ENCODE assay signal across 22 mouse cellular contexts in genomic region chr7:128727701-128728100, GRCm38 (mm10). TPM values are rescaled to one million over a fixed set of nuclear protein-coding genes. Genes with fewer than 3 reads are reported as not detected.
DNase-seq lines count a peak whose midpoint lies in the region; ATAC-seq and TF ChIP-seq lines count a peak whose summit lies in the region.
"Had no signal": no experiment of that assay in that cellular context is flagged by ENCODE, and none has a peak within 500 bp of the region (broad histone marks: within the 10 kb centered on the region; RNA-seq: fewer than 3 reads in every experiment).

No protein-coding gene starts in this region.

- peaks cover 8% of the 10 kb centered on the region for H3K4me1 ChIP-seq in forebrain, embryonic 11.5 days (replicated peaks; ENCODE audit: control insufficient read depth, insufficient read depth, low read length)
- H3K4me1 ChIP-seq in forebrain, embryonic 13.5 days, result peaks cover 27% of the 10 kb centered on the region
- peaks cover 11% of the 10 kb centered on the region; the same call in 1 of the 2 replicates for H3K4me1 ChIP-seq in intestine, embryonic 14.5 days (replicated peaks; ENCODE audit: control insufficient read depth, insufficient read depth, low read length)
- peaks cover 19% of the 10 kb centered on the region for H3K4me1 ChIP-seq in intestine, embryonic 16.5 days (ENCODE audit: control insufficient read depth, insufficient read depth, low read length)
- peaks cover 10 to 17% of the 10 kb centered on the region in 2 experiments; a peak in 3 of 4 replicates for H3K4me1 ChIP-seq in ES-E14 (ENCODE audit: control insufficient read depth in 2 of 2, insufficient read depth in 2 of 2, low read length in 2 of 2, poor library complexity in 1 of 2)
- peaks cover 26% of the 10 kb centered on the region for H3K4me1 ChIP-seq in midbrain, embryonic 13.5 days (replicated peaks)

- H3K9me3 ChIP-seq in forebrain, embryonic 11.5 days (ENCODE audit: control insufficient read depth, low read length), result no peaks in the 10 kb centered on the region
- H3K9me3 ChIP-seq in forebrain, embryonic 13.5 days (replicated peaks), result no peaks in the 10 kb centered on the region
- H3K9me3 ChIP-seq in intestine, embryonic 14.5 days (ENCODE audit: control insufficient read depth, low read length), result no peaks in the 10 kb centered on the region
- H3K9me3 ChIP-seq in intestine, embryonic 16.5 days (ENCODE audit: control insufficient read depth, low read length), result no peaks in the 10 kb centered on the region
- no peaks in the 10 kb centered on the region for H3K9me3 ChIP-seq in ES-E14 (ENCODE audit: control insufficient read depth, insufficient read depth, low read depth, low read length)
- no peaks in the 10 kb centered on the region for H3K9me3 ChIP-seq in midbrain, embryonic 13.5 days
- H3K9me3 ChIP-seq: embryonic facial prominence, embryonic 13.5 days; embryonic facial prominence, embryonic 15.5 days; forebrain, embryonic 10.5 days had no signal

- no peak overlapping the region for H3K9ac ChIP-seq in forebrain, embryonic 11.5 days (ENCODE audit: low read length)
- H3K9ac ChIP-seq in forebrain, embryonic 13.5 days, result no peak overlapping the region
- H3K9ac ChIP-seq in intestine, embryonic 14.5 days (ENCODE audit: low read length), result no peak overlapping the region
- H3K9ac ChIP-seq in intestine, embryonic 16.5 days (ENCODE audit: low read depth, low read length), result no peak overlapping the region
- no peak overlapping the region for H3K9ac ChIP-seq in ES-E14 (ENCODE audit: insufficient read depth, low read depth, low read length, poor library complexity, severe bottlenecking)
- no peak overlapping the region for H3K9ac ChIP-seq in midbrain, embryonic 13.5 days (replicated peaks)
- H3K9ac ChIP-seq: embryonic facial prominence, embryonic 13.5 days; embryonic facial prominence, embryonic 15.5 days had no signal

- H3K27ac ChIP-seq in forebrain, embryonic 11.5 days (ENCODE audit: low read depth, low read length), result no peak overlapping the region
- H3K27ac ChIP-seq in forebrain, embryonic 13.5 days, result no peak overlapping the region
- H3K27ac ChIP-seq in intestine, embryonic 14.5 days (ENCODE audit: low read depth), result no peak overlapping the region
- no peak overlapping the region for H3K27ac ChIP-seq in intestine, embryonic 16.5 days (ENCODE audit: low read length)
- H3K27ac ChIP-seq in ES-E14 (ENCODE audit: insufficient read depth, low read depth, low read length, poor library complexity, severe bottlenecking), result peak overlapping the region; percentile 75; the same call in 1 of the 2 replicates
- H3K27ac ChIP-seq in midbrain, embryonic 13.5 days, result no peak overlapping the region
- H3K27ac ChIP-seq: embryonic facial prominence, embryonic 13.5 days; embryonic facial prominence, embryonic 15.5 days; forebrain, embryonic 10.5 days had no signal

- no peak for DNase-seq in forebrain, embryonic 11.5 days (ENCODE audit: low spot score)
- DNase-seq in intestine, embryonic 14.5 days (ENCODE audit: low spot score), result no peak
- no peak for DNase-seq in ES-E14 (ENCODE audit: low read depth, low spot score)
- peak; percentile 57 for DNase-seq in ZHBTc4 (ENCODE audit: low read depth, low spot score)
- DNase-seq in kidney, postnatal 4 days, result no peak
- DNase-seq: adrenal gland, adult 2 months; adrenal gland, postnatal 10 days; adrenal gland, postnatal 25 days; cerebellum, adult 11 months; cerebellum, adult 18-20 months; cerebellum, adult 8-10 months; cerebellum, adult 9-11 months; cerebellum, postnatal 36 days had no signal

- no peak overlapping the region for H3K4me3 ChIP-seq in forebrain, embryonic 11.5 days (ENCODE audit: low read depth, low read length)
- no peak overlapping the region for H3K4me3 ChIP-seq in forebrain, embryonic 13.5 days
- no peak overlapping the region for H3K4me3 ChIP-seq in intestine, embryonic 14.5 days (ENCODE audit: low read depth, low read length)
- H3K4me3 ChIP-seq in intestine, embryonic 16.5 days (ENCODE audit: low read length), result no peak overlapping the region
- H3K4me3 ChIP-seq in ES-E14 (ENCODE audit: insufficient read depth in 1 of 2, low read depth in 1 of 2, low read length in 2 of 2, poor library complexity in 1 of 2, severe bottlenecking in 1 of 2), result peak overlapping the region; percentile 22; a peak in 2 of 4 replicates
- no peak overlapping the region for H3K4me3 ChIP-seq in midbrain, embryonic 13.5 days (replicated peaks)
- H3K4me3 ChIP-seq: embryonic facial prominence, embryonic 13.5 days; embryonic facial prominence, embryonic 15.5 days; erythroblast, embryonic 14.5 days; forebrain, embryonic 10.5 days had no signal

- H3K36me3 ChIP-seq in forebrain, embryonic 11.5 days (ENCODE audit: control insufficient read depth, insufficient read depth, low read length), result no peaks in the 10 kb centered on the region; the same call in 1 of the 2 replicates
- H3K36me3 ChIP-seq in forebrain, embryonic 13.5 days (ENCODE audit: poor library complexity, severe bottlenecking), result peaks cover 6% of the 10 kb centered on the region
- peaks cover 14% of the 10 kb centered on the region for H3K36me3 ChIP-seq in intestine, embryonic 14.5 days (ENCODE audit: control insufficient read depth, insufficient read depth, low read length)
- no peaks in the 10 kb centered on the region for H3K36me3 ChIP-seq in intestine, embryonic 16.5 days (ENCODE audit: control insufficient read depth, insufficient read depth, low read length)
- H3K36me3 ChIP-seq in ES-E14 (ENCODE audit: control insufficient read depth, insufficient read depth, low read length, poor library complexity, severe bottlenecking), result peaks cover 7% of the 10 kb centered on the region
- H3K36me3 ChIP-seq in midbrain, embryonic 13.5 days, result peaks cover 11% of the 10 kb centered on the region

- 0 out of 2 replicates have a peak, but pooled peaks have one; percentile 42 for ATAC-seq in forebrain, embryonic 11.5 days (replicated peaks; ENCODE audit: low FRiP score)
- ATAC-seq in forebrain, embryonic 13.5 days, result no peak
- ATAC-seq in intestine, embryonic 14.5 days (replicated peaks; ENCODE audit: low FRiP score, low TSS enrichment, low read depth), result 0 out of 2 replicates have a peak, but pooled peaks have one; percentile 29
- no peak for ATAC-seq in intestine, embryonic 16.5 days
- ATAC-seq in midbrain, embryonic 13.5 days, result no peak
- ATAC-seq: forebrain, embryonic 14.5 days; forebrain, embryonic 16.5 days had no signal

- no peak overlapping the region for H3K4me2 ChIP-seq in forebrain, embryonic 11.5 days (ENCODE audit: low read depth, low read length, severe bottlenecking)
- no peak overlapping the region for H3K4me2 ChIP-seq in forebrain, embryonic 13.5 days
- H3K4me2 ChIP-seq in intestine, embryonic 14.5 days (ENCODE audit: low read length), result no peak overlapping the region
- no peak overlapping the region for H3K4me2 ChIP-seq in intestine, embryonic 16.5 days (ENCODE audit: low read depth, low read length)
- H3K4me2 ChIP-seq in midbrain, embryonic 13.5 days (replicated peaks), result no peak overlapping the region
- H3K4me2 ChIP-seq: embryonic facial prominence, embryonic 13.5 days; embryonic facial prominence, embryonic 15.5 days had no signal

- H3K27me3 ChIP-seq in forebrain, embryonic 11.5 days (ENCODE audit: control insufficient read depth, insufficient read depth, low read length), result no peaks in the 10 kb centered on the region
- no peaks in the 10 kb centered on the region for H3K27me3 ChIP-seq in forebrain, embryonic 13.5 days
- H3K27me3 ChIP-seq in intestine, embryonic 14.5 days (replicated peaks; ENCODE audit: control insufficient read depth, insufficient read depth, low read length), result no peaks in the 10 kb centered on the region
- H3K27me3 ChIP-seq in intestine, embryonic 16.5 days (replicated peaks; ENCODE audit: control insufficient read depth, insufficient read depth, low read length), result no peaks in the 10 kb centered on the region
- no peaks in the 10 kb centered on the region for H3K27me3 ChIP-seq in midbrain, embryonic 13.5 days
- H3K27me3 ChIP-seq: embryonic facial prominence, embryonic 13.5 days; embryonic facial prominence, embryonic 15.5 days had no signal

- in situ Hi-C loops in ES-E14 (cut with MboI; ENCODE audit: low sequenced_read_pairs in 2 of 2, unreplicated experiment in 2 of 2), result no loop called here

- 32% methylated on average over 5 of the region's 5 CpGs for WGBS in forebrain, embryonic 11.5 days
- 39% methylated on average over 5 of the region's 5 CpGs for WGBS in forebrain, embryonic 13.5 days
- 68% methylated on average over 5 of the region's 5 CpGs for WGBS in intestine, embryonic 14.5 days
- 58% methylated on average over 5 of the region's 5 CpGs for WGBS in intestine, embryonic 16.5 days
- 25% methylated on average over 5 of the region's 5 CpGs for WGBS in midbrain, embryonic 13.5 days

TF ChIP-seq in ES-E14, 5 proteins besides CTCF, POLR2A, EP300 and RAD21:
- TF ChIP-seq MAFK (IDR thresholded peaks at IDR 0.05; ENCODE audit: insufficient read depth, low read depth, low read length) (no peak), CHD2 (IDR thresholded peaks at IDR 0.05; ENCODE audit: low read depth, low read length) (no peak), ZC3H11A (IDR thresholded peaks at IDR 0.05; ENCODE audit: borderline replicate concordance, low read depth, low read length) (no peak)

RNA-seq across cellular contexts. Expression of gene Mcmbp, which starts 12.6 kb away (rescaled TPM):
- polyA plus RNA-seq in forebrain, embryonic 11.5 days (2014; fragmentation: Nextera tagmentation; extraction: Ambion mirVana), result 86.1 and 90.8 TPM in 2 replicates
- polyA plus RNA-seq in forebrain, embryonic 13.5 days (2015; fragmentation: Nextera tagmentation; extraction: Ambion mirVana), result 66.8 and 69.2 TPM in 2 replicates
- 71.6 and 75.0 TPM in 2 replicates for polyA plus RNA-seq in intestine, embryonic 14.5 days (2014; fragmentation: Nextera tagmentation; extraction: Ambion mirVana)
- polyA plus RNA-seq in intestine, embryonic 16.5 days (2015; fragmentation: Nextera tagmentation; extraction: Ambion mirVana), result 35.3 and 40.2 TPM in 2 replicates
- 61.3 and 67.8 TPM in 2 replicates for total RNA-seq in ES-E14 (2012; rRNA removed)
- polyA plus RNA-seq in midbrain, embryonic 13.5 days (2015; fragmentation: Nextera tagmentation; extraction: Ambion mirVana), result 60.7 and 65.0 TPM in 2 replicates

RNA-seq across cellular contexts. Expression of gene Sec23ip, which starts 17.0 kb away (rescaled TPM):
- polyA plus RNA-seq in forebrain, embryonic 11.5 days (2014; fragmentation: Nextera tagmentation; extraction: Ambion mirVana), result 44.5 and 45.3 TPM in 2 replicates
- 40.1 and 41.9 TPM in 2 replicates for polyA plus RNA-seq in forebrain, embryonic 13.5 days (2015; fragmentation: Nextera tagmentation; extraction: Ambion mirVana)
- 34.0 and 35.3 TPM in 2 replicates for polyA plus RNA-seq in intestine, embryonic 14.5 days (2014; fragmentation: Nextera tagmentation; extraction: Ambion mirVana)
- polyA plus RNA-seq in intestine, embryonic 16.5 days (2015; fragmentation: Nextera tagmentation; extraction: Ambion mirVana), result 28.9 and 29.7 TPM in 2 replicates
- 18.9 and 25.3 TPM in 2 replicates for total RNA-seq in ES-E14 (2012; rRNA removed)
- 42.3 and 44.6 TPM in 2 replicates for polyA plus RNA-seq in midbrain, embryonic 13.5 days (2015; fragmentation: Nextera tagmentation; extraction: Ambion mirVana)

Comparison
In these comparisons a context has a peak if more than half of its experiments do, and no peak if none do; other contexts are left out.
1. ATAC-seq: peak in forebrain, embryonic 11.5 days (single experiment) and intestine, embryonic 14.5 days (single experiment); none in forebrain, embryonic 13.5 days (single experiment), intestine, embryonic 16.5 days (single experiment) and midbrain, embryonic 13.5 days (single experiment).
2. H3K4me3 ChIP-seq: peak in ES-E14 (2 of 2); none in forebrain, embryonic 11.5 days (single experiment), forebrain, embryonic 13.5 days (single experiment), intestine, embryonic 14.5 days (single experiment), intestine, embryonic 16.5 days (single experiment) and midbrain, embryonic 13.5 days (single experiment).